Mouse (Mus musculus) embryonic facial prominence, embryonic 15.5 days (tissue): ENCODE measurements around the gene Slc22a8. TPM values are rescaled to one million over a fixed set of nuclear protein-coding genes. Genes with fewer than 3 reads are reported as not detected.

Experiments used
- ATAC-seq: fragments of 200-750 bp; cut with Nextera tagmentation; 2 replicates; pipeline ENCODE4 v1.8.0; 2017; ENCODE audit warnings: low read depth, moderate TSS enrichment; ENCODE audit not compliant: insufficient number of reproducible peaks, low FRiP score, low TSS enrichment
- H3K27ac ChIP-seq: fragments of 300-500 bp; sonication (generic); replicated peaks from 2 replicates; pipeline ENCODE4 v1.5.1; 2015; ENCODE audit warnings: mild to moderate bottlenecking, inconsistent platforms
- H3K27me3 ChIP-seq: fragments of 300-500 bp; sonication (generic); 2 replicates; pipeline ENCODE4 v1.6.1; 2015; ENCODE audit warnings: inconsistent platforms
- H3K36me3 ChIP-seq: fragments of 300-500 bp; sonication (generic); 2 replicates; pipeline ENCODE4 v1.6.1; 2015; ENCODE audit warnings: mild to moderate bottlenecking, inconsistent platforms
- H3K4me1 ChIP-seq: fragments of 300-500 bp; sonication (generic); 2 replicates; pipeline ENCODE4 v1.6.1; 2015; ENCODE audit warnings: inconsistent platforms
- H3K4me2 ChIP-seq: fragments of 300-500 bp; sonication (generic); replicated peaks from 2 replicates; pipeline ENCODE4 v1.6.1; 2015; ENCODE audit warnings: mild to moderate bottlenecking, inconsistent platforms
- H3K4me3 ChIP-seq: fragments of 300-500 bp; sonication (generic); replicated peaks from 2 replicates; pipeline ENCODE4 v1.5.1; 2015; ENCODE audit warnings: mild to moderate bottlenecking, inconsistent platforms
- H3K9ac ChIP-seq: fragments of 300-500 bp; sonication (generic); 2 replicates; pipeline ENCODE4 v1.6.1; 2015; ENCODE audit warnings: inconsistent platforms
- H3K9me3 ChIP-seq: fragments of 300-500 bp; sonication (generic); replicated peaks from 2 replicates; pipeline ENCODE4 v1.6.1; 2016; ENCODE audit warnings: inconsistent platforms
- WGBS: fragments of 180-500 bp; shearing (Covaris S2); methylation state at CpG from one replicate; pipeline ENCODE4 v1.1.7; 2015; 5-methylcytosine and 5-hydroxymethylcytosine counted together
- polyA plus RNA-seq: library from polyadenylated mRNA; unstranded; fragments of >200 nt; fragmentation: Nextera tagmentation; extraction: Ambion mirVana; gene quantifications from 2 replicates; pipeline ENCODE4 v1.2.1, GENCODE M21; 2015

The Slc22a8 gene
- polyA plus RNA-seq, 1 experiment from 2014 or later = 0.16 TPM

DNA sequence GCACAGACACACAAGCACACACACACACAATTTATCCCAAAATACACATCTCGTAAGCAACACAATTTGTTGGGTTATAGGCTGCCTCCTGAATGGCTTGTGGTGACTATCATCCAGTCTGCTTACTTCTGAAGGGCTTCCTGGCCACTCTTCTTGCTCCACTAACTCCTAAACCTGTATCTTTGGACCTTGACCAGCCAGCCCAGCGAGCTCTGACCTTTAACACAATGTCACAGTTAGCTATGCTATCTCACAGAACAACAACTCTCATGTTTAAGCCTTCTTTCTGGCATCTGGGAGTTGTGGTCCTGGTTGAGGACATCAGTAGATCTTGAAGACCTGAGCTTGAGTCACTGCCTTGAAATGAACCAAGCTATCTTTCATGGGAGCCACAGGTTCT is 8.2 kb downstream of the Slc22a8 start:
- Histone ChIP-seq H3K36me3 (no peaks in the 10 kb centered on the region), H3K4me1 (no peaks in the 10 kb centered on the region), H3K27ac (no peak overlapping the region), H3K9me3 (no peaks in the 10 kb centered on the region), H3K4me2 (no peak overlapping the region), H3K27me3 (no peaks in the 10 kb centered on the region), H3K4me3 (no peak overlapping the region), H3K9ac (no peak overlapping the region)
- WGBS = 72% methylated on average over 2 of the region's 2 CpGs
- ATAC-seq = no peak

DNA sequence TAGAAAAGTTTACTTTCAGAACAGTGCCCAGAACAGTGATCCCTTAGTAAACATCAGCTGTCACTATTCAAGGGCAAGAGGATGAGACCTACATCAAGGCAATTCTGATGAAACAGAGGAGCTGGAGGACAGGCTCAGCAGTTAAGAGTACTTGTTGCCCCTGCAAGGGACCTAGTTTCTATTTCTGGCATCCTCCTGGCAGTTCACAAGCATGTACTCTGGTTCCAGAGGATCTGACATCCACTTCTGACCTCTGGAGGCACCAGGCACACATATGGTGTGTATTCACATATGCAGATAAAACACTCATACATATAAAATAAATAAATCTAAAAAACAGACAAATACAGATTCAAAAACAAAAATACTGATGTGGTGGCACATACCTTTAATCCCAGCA is 10.9 kb downstream of the Slc22a8 start:
- H3K4me1 ChIP-seq = no peaks in the 10 kb centered on the region
- H3K27ac ChIP-seq = no peak overlapping the region
- H3K27me3 ChIP-seq = no peaks in the 10 kb centered on the region
- no peaks in the 10 kb centered on the region for H3K36me3 ChIP-seq
- no peak overlapping the region for H3K4me3 ChIP-seq
- no peak for ATAC-seq
- no peak overlapping the region for H3K9ac ChIP-seq
- H3K9me3 ChIP-seq = no peaks in the 10 kb centered on the region
- no peak overlapping the region for H3K4me2 ChIP-seq

DNA sequence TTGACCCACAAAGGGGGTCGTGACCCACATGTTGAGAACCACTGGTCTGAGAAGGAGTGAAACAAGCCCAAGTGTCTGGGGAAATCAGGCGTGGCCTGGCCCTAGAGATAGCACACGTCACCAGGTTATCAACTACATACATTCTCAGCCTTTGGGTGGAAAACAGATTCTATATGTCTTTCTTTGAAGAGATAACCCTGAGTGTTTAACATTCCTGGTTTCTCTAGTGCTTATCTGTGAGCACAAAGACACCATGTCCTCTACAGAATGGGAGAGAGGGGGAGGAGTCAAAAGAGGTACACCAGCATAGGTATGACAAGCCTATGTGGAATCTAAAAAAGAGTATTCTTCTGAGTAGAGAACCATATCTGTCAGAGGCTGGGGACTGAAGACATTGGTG is 11.9 kb downstream of the Slc22a8 start:
- Histone ChIP-seq H3K4me2 (no peak overlapping the region), H3K4me3 (no peak overlapping the region), H3K9me3 (no peaks in the 10 kb centered on the region), H3K9ac (no peak overlapping the region), H3K4me1 (no peaks in the 10 kb centered on the region), H3K36me3 (no peaks in the 10 kb centered on the region), H3K27ac (no peak overlapping the region), H3K27me3 (no peaks in the 10 kb centered on the region)
- WGBS = 61% methylated on average over 3 of the region's 3 CpGs
- ATAC-seq = no peak

DNA sequence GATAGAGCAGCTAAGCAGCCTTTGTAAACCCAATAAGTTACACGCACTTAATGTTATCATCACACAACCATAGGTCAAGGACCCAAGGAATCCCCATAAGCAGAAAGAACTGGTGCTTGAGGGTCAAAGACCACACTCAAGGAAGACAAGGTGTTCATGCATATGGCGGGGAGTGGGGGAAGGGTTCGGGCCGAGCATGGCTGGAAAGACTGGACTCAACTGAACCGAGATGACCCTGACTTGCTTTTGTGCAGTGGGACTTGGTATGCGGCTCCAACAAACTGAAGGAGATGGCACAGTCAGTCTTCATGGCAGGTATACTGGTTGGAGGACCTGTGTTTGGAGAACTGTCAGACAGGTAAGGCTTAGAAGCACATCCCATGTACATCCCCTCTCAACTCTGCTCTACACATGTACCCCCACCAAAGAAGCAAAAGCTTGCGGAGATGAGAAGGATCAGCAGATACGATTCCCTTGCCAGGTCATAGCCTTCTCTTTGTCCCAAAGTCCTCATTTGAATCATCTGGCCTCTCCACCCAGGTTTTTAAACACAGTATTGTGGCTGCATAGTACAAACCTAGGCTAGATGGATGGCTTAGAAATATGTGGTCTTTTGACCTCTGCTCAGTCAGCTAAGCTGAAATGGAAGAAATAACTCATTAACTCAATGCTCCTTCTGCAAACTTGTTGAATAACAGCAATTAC is 13.6 kb downstream of the Slc22a8 start:
- H3K9me3 ChIP-seq = no peaks in the 10 kb centered on the region
- H3K9ac ChIP-seq = no peak overlapping the region
- no peaks in the 10 kb centered on the region for H3K36me3 ChIP-seq
- H3K4me3 ChIP-seq = no peak overlapping the region
- WGBS = 88% methylated on average over 8 of the region's 8 CpGs
- no peak overlapping the region for H3K27ac ChIP-seq
- H3K4me1 ChIP-seq = no peaks in the 10 kb centered on the region
- H3K4me2 ChIP-seq = no peak overlapping the region
- no peaks in the 10 kb centered on the region for H3K27me3 ChIP-seq
- ATAC-seq = no peak

DNA sequence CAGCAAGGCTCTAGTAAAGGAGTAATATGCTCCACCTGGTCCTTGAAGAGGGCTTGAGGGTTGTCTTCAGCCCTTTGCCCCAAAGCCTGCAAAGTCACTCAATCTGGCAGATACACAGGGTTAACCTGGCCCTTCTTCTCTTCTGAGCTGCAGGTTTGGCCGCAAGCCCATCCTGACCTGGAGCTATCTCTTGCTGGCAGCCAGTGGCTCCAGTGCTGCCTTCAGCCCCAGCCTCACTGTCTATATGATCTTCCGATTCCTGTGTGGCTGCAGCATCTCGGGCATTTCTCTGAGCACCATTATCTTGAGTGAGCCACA is 14.1 kb downstream of the Slc22a8 start:
- WGBS = 94% methylated on average over 3 of the region's 3 CpGs
- H3K9me3 ChIP-seq = no peaks in the 10 kb centered on the region
- no peaks in the 10 kb centered on the region for H3K27me3 ChIP-seq
- no peak overlapping the region for H3K9ac ChIP-seq
- H3K4me3 ChIP-seq = no peak overlapping the region
- H3K27ac ChIP-seq = no peak overlapping the region
- no peak overlapping the region for H3K4me2 ChIP-seq
- no peaks in the 10 kb centered on the region for H3K4me1 ChIP-seq
- no peaks in the 10 kb centered on the region for H3K36me3 ChIP-seq
- no peak for ATAC-seq

DNA sequence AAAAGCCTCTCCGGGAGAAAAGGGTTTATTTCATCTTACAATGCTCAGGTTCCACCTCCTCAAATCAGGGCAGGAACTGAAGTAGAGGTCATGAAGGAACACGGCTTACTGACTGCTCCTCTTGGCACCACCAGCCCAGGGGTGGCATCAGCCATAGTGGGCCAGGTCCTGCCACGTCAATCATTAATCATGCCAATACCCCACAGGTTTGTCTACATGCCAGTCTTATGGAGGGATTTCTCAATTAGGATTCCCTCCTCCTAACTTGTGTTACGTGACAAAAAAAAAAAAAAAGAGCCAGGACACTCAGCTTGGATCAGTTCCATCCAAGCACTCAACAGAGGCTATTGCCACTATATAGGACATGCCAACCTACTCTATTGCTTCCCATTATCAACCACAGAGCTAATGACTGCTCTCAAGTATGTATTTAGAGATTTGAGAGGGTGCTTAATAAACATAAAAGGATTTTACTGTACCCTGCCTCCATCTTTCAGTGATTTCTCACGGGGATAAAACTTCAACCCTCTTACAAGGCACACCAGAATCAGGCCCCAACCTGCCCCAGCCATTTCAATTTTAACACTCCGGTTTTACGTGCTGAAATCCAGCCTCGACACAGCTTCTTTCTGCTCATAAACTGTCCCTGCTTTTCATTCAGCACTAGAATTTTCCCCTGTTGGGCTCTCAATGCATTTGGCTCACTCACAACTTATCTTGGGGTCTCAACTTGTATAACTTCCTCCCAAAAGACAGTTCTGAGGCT is 20.5 kb downstream of the Slc22a8 start:
- ATAC-seq = no peak
- H3K9me3 ChIP-seq = no peaks in the 10 kb centered on the region
- no peak overlapping the region for H3K4me3 ChIP-seq
- H3K9ac ChIP-seq = no peak overlapping the region
- no peaks in the 10 kb centered on the region for H3K27me3 ChIP-seq
- no peak overlapping the region for H3K4me2 ChIP-seq
- WGBS = 60% methylated on average over 8 of the region's 8 CpGs
- no peaks in the 10 kb centered on the region for H3K4me1 ChIP-seq
- no peak overlapping the region for H3K27ac ChIP-seq
- H3K36me3 ChIP-seq = no peaks in the 10 kb centered on the region

DNA sequence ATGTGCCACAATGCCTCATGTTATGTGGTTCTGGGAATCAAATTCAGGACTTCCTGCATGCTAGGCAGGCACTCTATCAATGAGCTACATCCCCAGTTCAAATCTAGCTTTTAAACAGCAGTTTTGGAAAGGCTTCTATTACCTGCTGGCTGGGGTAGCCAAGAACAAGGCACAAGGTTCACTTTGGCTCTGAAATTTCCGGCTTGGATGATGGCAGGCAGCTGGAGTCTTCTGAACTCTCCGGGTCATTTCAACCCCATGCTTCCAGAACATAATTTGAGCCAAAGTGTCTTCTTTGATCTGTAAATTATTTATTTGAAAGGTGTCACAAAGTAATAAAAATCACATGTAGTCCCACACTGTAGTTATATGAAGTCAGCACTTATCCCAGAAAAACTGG is 22.1 kb downstream of the Slc22a8 start:
- Histone ChIP-seq H3K4me2 (no peak overlapping the region), H3K9me3 (no peaks in the 10 kb centered on the region), H3K36me3 (no peaks in the 10 kb centered on the region), H3K27me3 (no peaks in the 10 kb centered on the region), H3K4me1 (no peaks in the 10 kb centered on the region), H3K4me3 (no peak overlapping the region), H3K27ac (no peak overlapping the region), H3K9ac (no peak overlapping the region)
- WGBS = 71% methylated on average over 2 of the region's 2 CpGs
- ATAC-seq = no peak

DNA sequence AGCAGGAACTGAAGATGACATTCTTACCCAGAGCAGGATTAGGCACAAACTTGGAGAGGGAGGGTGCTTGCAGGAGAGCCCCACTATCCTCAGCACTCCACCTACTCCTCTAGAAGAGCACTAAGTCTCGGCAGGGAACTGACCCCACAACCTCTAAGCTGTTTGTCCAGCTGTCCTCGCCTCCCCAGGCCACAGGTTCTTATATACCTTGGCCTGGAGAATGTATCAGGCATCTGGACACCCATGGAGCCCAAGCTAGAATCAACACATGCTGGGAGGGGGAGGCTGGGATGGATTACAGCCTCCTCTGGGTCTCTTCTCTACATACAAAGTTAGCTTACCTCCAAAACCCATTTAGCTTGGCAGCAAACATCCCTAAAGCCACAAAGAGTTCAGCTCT is 23.3 kb downstream of the Slc22a8 start:
- H3K36me3 ChIP-seq = no peaks in the 10 kb centered on the region
- H3K9ac ChIP-seq = no peak overlapping the region
- no peaks in the 10 kb centered on the region for H3K27me3 ChIP-seq
- ATAC-seq = no peak
- H3K4me1 ChIP-seq = no peaks in the 10 kb centered on the region
- H3K4me2 ChIP-seq = no peak overlapping the region
- H3K9me3 ChIP-seq = no peaks in the 10 kb centered on the region
- H3K27ac ChIP-seq = no peak overlapping the region
- no peak overlapping the region for H3K4me3 ChIP-seq
- WGBS = 51% methylated on average over 2 of the region's 2 CpGs

DNA sequence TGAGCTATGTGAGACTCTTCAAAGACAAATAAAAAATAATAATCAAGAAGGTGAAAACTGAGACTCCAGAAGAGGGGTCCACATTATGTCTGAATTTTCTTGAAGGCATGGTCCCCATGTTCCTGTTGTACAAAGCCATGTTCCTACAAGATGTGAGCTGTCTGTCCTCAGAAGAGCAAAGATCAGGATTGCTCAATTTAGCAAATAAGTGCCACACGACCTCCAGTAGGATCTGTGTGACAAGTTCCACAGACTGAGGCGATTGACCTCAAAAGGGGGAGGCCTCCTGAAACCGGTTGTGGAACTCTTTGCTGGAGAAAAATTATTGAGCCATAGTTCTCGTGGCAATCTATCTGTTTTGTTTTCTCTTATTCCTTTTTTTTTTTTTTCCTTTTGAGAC is 25.3 kb downstream of the Slc22a8 start:
- Histone ChIP-seq H3K9ac (no peak overlapping the region), H3K4me1 (no peaks in the 10 kb centered on the region), H3K27ac (no peak overlapping the region), H3K4me3 (no peak overlapping the region), H3K36me3 (no peaks in the 10 kb centered on the region), H3K27me3 (no peaks in the 10 kb centered on the region), H3K4me2 (no peak overlapping the region), H3K9me3 (no peaks in the 10 kb centered on the region)
- WGBS = 57% methylated on average over 4 of the region's 4 CpGs
- no peak for ATAC-seq

DNA sequence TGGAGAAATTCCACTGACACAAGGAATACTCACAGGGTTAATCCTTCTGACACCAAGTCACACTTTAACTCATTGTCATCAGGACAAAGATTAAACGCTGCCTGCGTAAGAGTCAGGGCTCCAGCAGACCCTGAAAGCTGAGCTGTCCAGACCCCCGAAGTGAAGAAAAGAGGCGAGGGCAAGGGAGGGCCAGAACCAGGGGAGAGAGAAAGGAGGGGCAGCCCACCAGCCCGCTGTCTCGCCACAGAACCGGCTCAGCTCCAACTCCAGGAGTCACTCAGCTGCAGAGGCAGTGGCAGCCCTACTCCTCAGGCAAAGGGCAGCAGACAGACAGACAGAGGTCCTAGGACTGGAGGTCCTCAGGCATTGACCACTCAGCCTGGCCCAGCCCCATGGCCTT is 26.9 kb downstream of the Slc22a8 start, which contains the start of gene Slc22a6:
Gene Slc22a6, plus strand, starts transcription at position 136 of the 400 bp plus-strand sequence.
- ATAC-seq = no peak
- no peaks in the 10 kb centered on the region for H3K4me1 ChIP-seq
- no peaks in the 10 kb centered on the region for H3K9me3 ChIP-seq
- no peaks in the 10 kb centered on the region for H3K36me3 ChIP-seq
- no peaks in the 10 kb centered on the region for H3K27me3 ChIP-seq
- 22% methylated on average over 7 of the region's 7 CpGs for WGBS
- no peak within 1 kb of the TSS for H3K4me2 ChIP-seq
- H3K27ac ChIP-seq = no peak within 1 kb of the TSS
- H3K9ac ChIP-seq = no peak within 1 kb of the TSS
- H3K4me3 ChIP-seq = no peak within 1 kb of the TSS

DNA sequence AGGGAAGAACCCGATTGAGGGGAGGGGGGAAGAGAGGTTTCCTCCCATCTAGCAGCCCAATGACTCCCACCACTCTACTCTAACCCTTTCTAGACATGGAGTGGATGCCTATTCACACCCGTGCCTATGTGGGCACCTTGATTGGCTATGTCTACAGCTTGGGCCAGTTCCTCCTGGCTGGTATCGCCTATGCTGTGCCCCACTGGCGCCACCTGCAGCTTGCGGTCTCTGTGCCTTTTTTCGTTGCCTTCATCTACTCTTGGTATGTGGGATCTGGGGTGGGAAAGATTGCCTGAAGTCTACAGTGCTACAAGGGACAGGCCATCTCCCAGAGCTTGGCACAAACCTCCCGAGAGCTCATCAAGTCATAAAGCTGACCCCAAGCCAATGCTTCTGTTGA is 30.0 kb downstream of the Slc22a8 start:
- H3K4me3 ChIP-seq = no peak overlapping the region
- H3K9ac ChIP-seq = no peak overlapping the region
- H3K4me1 ChIP-seq = no peaks in the 10 kb centered on the region
- no peaks in the 10 kb centered on the region for H3K27me3 ChIP-seq
- no peak for ATAC-seq
- no peak overlapping the region for H3K27ac ChIP-seq
- H3K36me3 ChIP-seq = no peaks in the 10 kb centered on the region
- H3K4me2 ChIP-seq = no peak overlapping the region
- WGBS = 88% methylated on average over 7 of the region's 7 CpGs
- H3K9me3 ChIP-seq = no peaks in the 10 kb centered on the region

DNA sequence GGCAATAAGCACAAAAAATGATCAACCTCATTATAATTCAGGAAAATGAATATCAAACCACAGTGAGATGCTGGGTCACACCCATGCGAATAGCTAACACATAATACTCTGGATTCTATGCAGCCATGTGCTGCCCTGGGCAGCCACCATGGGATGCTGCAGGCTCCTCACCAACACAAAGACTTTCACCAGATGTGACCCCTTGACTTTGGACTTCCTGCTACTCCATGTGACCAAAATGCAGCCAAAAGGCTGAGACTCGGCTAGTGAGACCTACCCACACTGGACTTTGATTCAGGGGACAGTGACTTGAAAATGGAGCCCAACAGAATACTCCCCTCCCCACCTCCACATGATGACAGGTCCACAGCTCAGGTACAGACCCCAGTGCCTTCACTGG is 39.2 kb downstream of the Slc22a8 start:
- no peaks in the 10 kb centered on the region for H3K9me3 ChIP-seq
- no peaks in the 10 kb centered on the region for H3K27me3 ChIP-seq
- no peaks in the 10 kb centered on the region for H3K4me1 ChIP-seq
- no peak overlapping the region for H3K4me3 ChIP-seq
- H3K27ac ChIP-seq = no peak overlapping the region
- H3K9ac ChIP-seq = no peak overlapping the region
- H3K36me3 ChIP-seq = no peaks in the 10 kb centered on the region
- 49% methylated on average over 2 of the region's 2 CpGs for WGBS
- H3K4me2 ChIP-seq = no peak overlapping the region
- no peak for ATAC-seq
